Mouse (Mus musculus) MEL (cell line): ENCODE results near the gene Cdh6.

Experiments
- CTCF ChIP-seq, 3 experiments: IDR thresholded peaks in 2 of 3; conservative IDR thresholded peaks in 1 of 3; 2 replicates each; pipeline ENCODE4 v1.5.1; 2011 to 2012; ENCODE audit warnings: low read length in 3 of 3, low read depth in 2 of 3, mild to moderate bottlenecking in 2 of 3, improper control_type of control experiment in 1 of 3, inconsistent platforms in 1 of 3, mixed read lengths in 1 of 3, moderate library complexity in 1 of 3; ENCODE audit not compliant: control insufficient read depth in 1 of 3, insufficient read depth in 1 of 3, poor library complexity in 1 of 3, severe bottlenecking in 1 of 3
- ELF1 ChIP-seq: IDR thresholded peaks from 2 replicates; pipeline ENCODE4 v1.6.1; 2014; ENCODE audit warnings: low read depth, mild to moderate bottlenecking, inconsistent platforms, low read length, improper control_type of control experiment, moderate library complexity
- GATA1 ChIP-seq: IDR thresholded peaks from 2 replicates; pipeline ENCODE4 v1.6.1; 2011; ENCODE audit warnings: low read depth, low read length, improper control_type of control experiment
- POLR2A ChIP-seq, 2 experiments: IDR thresholded peaks; 2 replicates each; pipeline ENCODE4 v1.6.1; 2011 to 2012; ENCODE audit warnings: low read length in 2 of 2, mild to moderate bottlenecking in 2 of 2, control low read depth in 1 of 2, improper control_type of control experiment in 1 of 2, low read depth in 1 of 2, moderate library complexity in 1 of 2; ENCODE audit not compliant: control insufficient read depth in 1 of 2, insufficient read depth in 1 of 2, poor library complexity in 1 of 2
- TCF12 ChIP-seq: IDR thresholded peaks from 2 replicates; pipeline ENCODE4 v1.6.1; 2014; ENCODE audit warnings: low read depth, mild to moderate bottlenecking, inconsistent platforms, low read length, improper control_type of control experiment, moderate library complexity

- no peak for TF ChIP-seq POLR2A (IDR thresholded peaks at IDR 0.05; ENCODE audit: control insufficient read depth in 1 of 2, insufficient read depth in 1 of 2, low read depth in 1 of 2, low read length in 2 of 2, poor library complexity in 1 of 2)
- TF ChIP-seq CTCF (IDR thresholded peaks at IDR 0.05 in 2 of 3, conservative IDR thresholded peaks at IDR 0.05 in 1 of 3; ENCODE audit: control insufficient read depth in 1 of 3, insufficient read depth in 1 of 3, low read depth in 2 of 3, low read length in 3 of 3, poor library complexity in 1 of 3, severe bottlenecking in 1 of 3): no peak
- no peak for TF ChIP-seq GATA1
- no peak for TF ChIP-seq ELF1
- TF ChIP-seq TCF12: no peak
These were observed at the start of gene Cdh6 for GRCm38 (mm10) chr15:13173071-13173778.
